Mouse (Mus musculus): ENCODE results near the gene Tmem117. TPM values are rescaled to one million over a fixed set of nuclear protein-coding genes. Genes with fewer than 3 reads are reported as not detected.

Gene Tmem117
- total RNA-seq (2021): 10 to 100 TPM; 12.5 to 12.6 TPM
- polyA plus RNA-seq (2012; rRNA removed): 3.0 and 7.4 TPM in 2 replicates
- long read RNA-seq, transcript Tmem117-201 (8 exons, 2,717 nt): major isoform, 11 of 14 reads
- long read RNA-seq, partial matches to known transcripts: 1 of 14 reads
- long read RNA-seq, other reads (novel, unspliced or antisense): 2 of 14 reads

- Histone ChIP-seq H3K27me3 (ENCODE audit: control insufficient read depth, insufficient read depth, low read length) (peaks cover 4% of the 10 kb centered on the region), H3K4me3 (peak within 1 kb of the TSS; percentile 59), H3K79me2 (replicated peaks; ENCODE audit: control insufficient read depth, insufficient read depth, low read length) (no peaks in the 10 kb centered on the region), H3K9ac (ENCODE audit: low read depth, low read length) (peak within 1 kb of the TSS; percentile 61), H3K27ac (peak within 1 kb of the TSS; percentile 52), H3K4me1 (ENCODE audit: control insufficient read depth, insufficient read depth, low read length) (no peaks in the 10 kb centered on the region), H3K36me3 (ENCODE audit: control insufficient read depth, insufficient read depth, low read length) (no peaks in the 10 kb centered on the region)
- TF ChIP-seq CTCF (IDR thresholded peaks at IDR 0.05): peak; percentile 13; the same call in 1 of the 2 replicates
- TF ChIP-seq POLR2A (IDR thresholded peaks at IDR 0.05; ENCODE audit: insufficient read depth, low read depth, low read length): no peak
- WGBS: 2% methylated on average over 87 of the region's 96 CpGs
- intact Hi-C loops (cut with DNase I): no loop called here
- DNase-seq: peak; percentile 52 to 62
Measured at GRCm38 (mm10) chr15:94628830-94629601, at the start of gene Tmem117. Tmem117 (plus strand) TSS chr15:94629232.

DNA sequence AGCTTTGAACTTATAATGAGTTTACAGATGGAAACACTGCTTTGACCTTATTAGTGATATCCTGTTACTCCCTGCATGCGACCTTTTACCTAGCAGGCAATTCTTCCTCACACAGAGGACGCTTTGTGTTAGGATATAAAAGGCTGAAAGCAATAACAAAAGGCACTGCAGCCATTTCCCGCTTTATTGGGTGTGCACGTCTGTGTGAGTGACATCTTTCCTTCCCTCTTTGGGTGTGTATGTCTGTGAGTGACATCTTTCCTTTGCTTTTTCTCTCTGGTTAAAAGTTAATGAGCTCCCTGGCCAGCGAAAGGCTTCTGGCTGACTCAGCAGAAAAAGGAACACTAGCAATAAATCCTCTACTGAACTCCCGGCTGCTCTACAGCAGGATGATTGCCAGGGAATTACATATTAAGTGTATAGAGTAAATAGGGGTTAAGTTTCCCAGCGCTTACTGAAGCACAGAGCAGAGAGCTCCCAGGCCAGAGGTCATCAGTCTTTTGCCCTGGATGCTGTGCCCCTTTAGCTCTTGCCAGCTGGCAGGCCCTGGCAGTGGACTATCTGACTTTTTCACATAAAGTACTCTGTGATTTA is 46.9 kb upstream of the Tmem117 start:
- 71% methylated on average over 7 of the region's 7 CpGs for WGBS
- Histone ChIP-seq H3K4me3 (no peak overlapping the region), H3K79me2 (replicated peaks; ENCODE audit: control insufficient read depth, insufficient read depth, low read length) (no peaks in the 10 kb centered on the region), H3K27me3 (ENCODE audit: control insufficient read depth, insufficient read depth, low read length) (no peaks in the 10 kb centered on the region), H3K36me3 (ENCODE audit: control insufficient read depth, insufficient read depth, low read length) (no peaks in the 10 kb centered on the region), H3K4me1 (ENCODE audit: control insufficient read depth, insufficient read depth, low read length) (no peaks in the 10 kb centered on the region), H3K9ac (ENCODE audit: low read depth, low read length) (no peak overlapping the region), H3K27ac (no peak overlapping the region)
- TF ChIP-seq POLR2A (IDR thresholded peaks at IDR 0.05; ENCODE audit: insufficient read depth, low read depth, low read length): no peak
- no peak for TF ChIP-seq EP300 (IDR thresholded peaks at IDR 0.05; ENCODE audit: insufficient read depth, low read depth, low read length)
- TF ChIP-seq CTCF (IDR thresholded peaks at IDR 0.05): no peak
- intact Hi-C loops (cut with DNase I): loop anchor here (10.0 kb wide), 1 partner anchor 1893 kb away; no protein-coding TSS in a partner anchor
- DNase-seq: no peak

GRCm38 (mm10) chr15:94583153-94583552 is 45.9 kb upstream of the Tmem117 start:
- TF ChIP-seq POLR2A (IDR thresholded peaks at IDR 0.05; ENCODE audit: insufficient read depth, low read depth, low read length) (no peak), CTCF (IDR thresholded peaks at IDR 0.05) (no peak), EP300 (IDR thresholded peaks at IDR 0.05; ENCODE audit: insufficient read depth, low read depth, low read length) (no peak)
- 76% methylated on average over 10 of the region's 10 CpGs for WGBS
- intact Hi-C loops (cut with DNase I): loop anchor here (10.0 kb wide), 1 partner anchor 1892 kb away; no protein-coding TSS in a partner anchor

GRCm38 (mm10) chr15:94584738-94585137 is 44.3 kb upstream of the Tmem117 start:
- intact Hi-C loops (cut with DNase I): loop anchor here (10.0 kb wide), 1 partner anchor 1890 kb away; no protein-coding TSS in a partner anchor
- H3K9ac ChIP-seq (ENCODE audit: low read depth, low read length): no peak overlapping the region
- TF ChIP-seq POLR2A (IDR thresholded peaks at IDR 0.05; ENCODE audit: insufficient read depth, low read depth, low read length) (no peak), EP300 (IDR thresholded peaks at IDR 0.05; ENCODE audit: insufficient read depth, low read depth, low read length) (no peak), CTCF (IDR thresholded peaks at IDR 0.05) (peak; percentile 32)
- H3K79me2 ChIP-seq (replicated peaks; ENCODE audit: control insufficient read depth, insufficient read depth, low read length): no peaks in the 10 kb centered on the region
- no peak overlapping the region for H3K27ac ChIP-seq
- H3K4me3 ChIP-seq: no peak overlapping the region
- peaks cover 1% of the 10 kb centered on the region; the same call in 1 of the 2 replicates for H3K4me1 ChIP-seq (ENCODE audit: control insufficient read depth, insufficient read depth, low read length)
- 77% methylated on average over 4 of the region's 4 CpGs for WGBS
- H3K36me3 ChIP-seq (ENCODE audit: control insufficient read depth, insufficient read depth, low read length): peaks cover 6% of the 10 kb centered on the region
- no peaks in the 10 kb centered on the region for H3K27me3 ChIP-seq (ENCODE audit: control insufficient read depth, insufficient read depth, low read length)
- DNase-seq: no peak

More at GRCm38 (mm10) chr15:94583153-94583552, 45.9 kb upstream of the Tmem117 start:
- H3K27me3 ChIP-seq (ENCODE audit: control insufficient read depth, insufficient read depth, low read length): no peaks in the 10 kb centered on the region
- H3K4me3 ChIP-seq: no peak overlapping the region
- no peak overlapping the region for H3K9ac ChIP-seq (ENCODE audit: low read depth, low read length)
- peaks cover 3% of the 10 kb centered on the region for H3K36me3 ChIP-seq (ENCODE audit: control insufficient read depth, insufficient read depth, low read length)
- no peaks in the 10 kb centered on the region; the same call in 1 of the 2 replicates for H3K4me1 ChIP-seq (ENCODE audit: control insufficient read depth, insufficient read depth, low read length)
- H3K27ac ChIP-seq: no peak overlapping the region
- no peaks in the 10 kb centered on the region for H3K79me2 ChIP-seq (replicated peaks; ENCODE audit: control insufficient read depth, insufficient read depth, low read length)
- no peak for DNase-seq

DNA sequence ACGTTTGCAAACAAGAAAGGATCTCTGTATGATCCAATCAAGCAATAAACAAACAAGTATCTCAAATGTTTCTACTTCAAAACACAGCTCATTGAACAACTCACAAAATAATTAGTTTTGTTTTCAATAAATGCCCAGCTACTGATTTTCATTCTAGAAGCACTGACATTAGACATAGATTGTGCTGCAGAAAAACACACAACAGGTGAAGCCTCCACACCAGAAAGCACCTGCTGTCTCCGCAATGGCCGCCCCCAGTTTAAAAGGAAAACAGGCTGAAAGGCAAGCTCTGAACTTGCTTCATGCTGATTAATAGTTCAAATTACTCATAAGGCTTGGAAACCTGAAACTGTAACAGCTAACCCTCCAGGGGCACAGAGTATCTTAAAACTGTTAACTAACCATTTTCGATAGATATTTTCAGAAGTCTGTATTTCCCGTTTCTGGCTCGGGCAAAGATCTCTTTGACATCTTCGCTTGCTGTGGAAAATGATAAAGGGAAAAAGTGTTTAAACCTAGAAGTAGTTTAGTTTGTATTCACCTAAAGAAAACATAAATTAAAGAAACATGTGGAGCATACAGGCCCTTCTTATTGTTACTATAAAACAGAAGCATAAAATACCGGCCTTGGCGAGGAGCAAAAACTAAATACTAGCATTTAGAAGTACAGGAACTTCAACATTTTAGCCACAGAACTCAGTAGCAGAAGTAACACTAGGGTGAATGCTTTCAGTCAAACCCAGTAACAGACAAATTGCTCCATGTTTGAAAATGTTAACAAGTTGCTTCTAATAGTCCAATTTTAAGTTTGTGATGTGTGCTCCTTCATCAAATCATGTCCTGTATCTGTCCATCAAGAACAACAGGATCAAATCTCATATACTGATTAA is 41.0 kb upstream of the Tmem117 start:
- intact Hi-C loops (cut with DNase I): loop anchor here (2.0 to 10.0 kb wide), 2 partner anchors 45 to 1887 kb away; partner anchors contain the start of genes Irak4 and Pus7l
- H3K27me3 ChIP-seq (ENCODE audit: control insufficient read depth, insufficient read depth, low read length): no peaks in the 10 kb centered on the region
- no peak for TF ChIP-seq EP300 (IDR thresholded peaks at IDR 0.05; ENCODE audit: insufficient read depth, low read depth, low read length)
- 74% methylated on average over 9 of the region's 9 CpGs for WGBS
- H3K79me2 ChIP-seq (replicated peaks; ENCODE audit: control insufficient read depth, insufficient read depth, low read length): no peaks in the 10 kb centered on the region
- peak overlapping the region; percentile 3; the same call in 1 of the 2 replicates for H3K4me3 ChIP-seq
- peaks cover 6% of the 10 kb centered on the region for H3K36me3 ChIP-seq (ENCODE audit: control insufficient read depth, insufficient read depth, low read length)
- no peak overlapping the region for H3K27ac ChIP-seq
- no peak overlapping the region for H3K9ac ChIP-seq (ENCODE audit: low read depth, low read length)
- DNase-seq: no peak
- H3K4me1 ChIP-seq (ENCODE audit: control insufficient read depth, insufficient read depth, low read length): peaks cover 1% of the 10 kb centered on the region; the same call in 1 of the 2 replicates

Measured in heart, adult 2 months (tissue).